Mouse (Mus musculus) kidney, adult 2 months (tissue): ENCODE data around the gene Gm42421.

Source experiments
- CTCF ChIP-seq: fragments of 200-500 bp; conservative IDR thresholded peaks from 2 replicates; pipeline ENCODE4 v1.5.1; 2011; ENCODE audit warnings: low read depth, mild to moderate bottlenecking, control low read depth, low read length, moderate library complexity, mixed read lengths; ENCODE audit not compliant: insufficient read depth, insufficient read length
- POLR2A ChIP-seq: fragments of 200-500 bp; IDR thresholded peaks from one replicate; pipeline ENCODE4 v1.6.1; 2011; ENCODE audit warnings: low read depth, low read length, control low read depth

DNA sequence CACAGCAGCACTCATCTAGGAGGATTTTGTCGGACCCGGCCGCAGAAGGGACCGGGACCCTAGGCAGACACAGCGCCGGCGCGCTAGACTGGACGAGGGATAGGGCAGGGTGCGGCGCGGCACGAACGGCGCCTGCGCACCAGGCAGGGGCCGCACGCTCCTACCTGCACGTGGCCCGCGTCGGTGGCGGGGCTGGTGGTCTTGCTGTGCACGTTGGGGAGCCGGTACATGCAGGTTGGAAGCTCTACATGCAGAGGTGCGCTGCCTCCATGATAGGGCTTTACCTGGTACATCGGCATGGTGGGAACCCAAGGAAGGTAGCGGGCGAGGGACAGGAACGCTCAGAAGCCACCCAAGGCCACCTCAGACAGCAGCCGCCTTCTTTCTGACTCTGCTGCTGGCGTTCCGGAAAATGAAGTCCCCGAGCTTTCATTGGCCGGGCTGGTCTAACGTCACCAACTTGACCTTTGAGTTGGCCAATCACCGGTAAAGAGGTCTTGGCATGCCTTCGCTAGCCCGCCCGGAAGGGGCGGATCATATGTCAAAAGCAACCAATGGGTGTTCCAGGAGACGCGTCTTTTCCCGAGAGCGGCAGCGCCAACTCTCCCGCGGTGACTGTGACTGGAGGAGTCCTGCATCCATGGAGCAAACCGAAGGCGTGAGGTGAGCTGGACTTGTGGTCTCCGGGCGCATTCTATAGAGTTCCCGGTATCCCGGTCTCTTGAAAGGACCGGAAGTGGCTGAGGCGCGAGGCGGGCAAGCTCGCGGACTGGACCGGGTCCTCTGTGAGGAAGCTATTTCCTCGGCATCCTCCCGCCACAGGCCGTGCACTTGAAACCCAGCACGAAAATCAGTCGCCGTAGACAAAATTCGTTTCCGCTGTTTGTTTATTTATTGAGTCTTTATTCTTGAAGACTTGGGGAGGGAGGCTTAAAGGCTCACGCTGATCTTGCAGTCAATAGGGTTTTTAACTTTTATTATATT, 18.3 kb upstream of the Gm42421 start, which contains the start of the genes Aimp2 and Pms2:
- no peak for TF ChIP-seq CTCF
- TF ChIP-seq POLR2A: peak; percentile 33
